Mouse (Mus musculus) gastrocnemius, postnatal 36 days (tissue): ENCODE data around the gene Dnah11. TPM values are rescaled to one million over a fixed set of nuclear protein-coding genes. Genes with fewer than 3 reads are reported as not detected.

Source experiments
- DNase-seq, 2 experiments: peaks; one replicate each; pipeline ENCODE4 v3.0.0; 2022
- intact Hi-C: fragments of 180-260 bp; cut with DNase I; formaldehyde crosslinking; loops from one replicate; pipeline ENCODE4 v1.15.1; 2025
- total RNA-seq, 2 experiments: library from RNA; stranded (reverse); gene quantifications; 2 replicates each; pipeline ENCODE4 v1.2.3; 2021

Gene Dnah11
- total RNA-seq, 2 experiments from 2014 or later = not detected

- intact Hi-C loops = no loop called here
These were observed 367.4 kb downstream of the Dnah11 start for GRCm38 (mm10) chr12:117831351-117831961.

GRCm38 (mm10) chr12:117828350-117828749, 370.5 kb downstream of the Dnah11 start:
- intact Hi-C loops = no loop called here
- DNase-seq = no peak

More at GRCm38 (mm10) chr12:117831351-117831961, 367.4 kb downstream of the Dnah11 start:
- no peak for DNase-seq

Other genes with a start within 250 kb of the Dnah11 start
- gene Sp4, start 102.4 kb upstream of the Dnah11 start, total RNA-seq = 1 to 10 TPM; 6.7 to 9.5 TPM